Mouse (Mus musculus): Measurements from ENCODE around the gene Dmbx1. TPM values are rescaled to one million over a fixed set of nuclear protein-coding genes. Genes with fewer than 3 reads are reported as not detected.

Dmbx1 gene
- polyA plus RNA-seq (2015; fragmentation: Nextera tagmentation; extraction: Ambion mirVana): 0.05 TPM in 1 of 2 replicates, not detected in the other

GRCm38 (mm10) chr4:115939295-115940102 lies at the start of gene Dmbx1:
Gene Dmbx1 (minus strand): TSS chr4:115939926.

GRCm38 (mm10) chr4:115890553-115890952 lies 49.2 kb downstream of the Dmbx1 start, which contains the start of gene 6430628N08Rik:
Gene 6430628N08Rik (plus strand): TSS chr4:115890665.

GRCm38 (mm10) chr4:115884022-115884421 lies 55.7 kb downstream of the Dmbx1 start, which contains the start of gene Kncn:
Gene Kncn (plus strand): TSS chr4:115884400.

Other genes starting within 250 kb of the Dmbx1 start
- gene Efcab14, start 202.2 kb downstream of the Dmbx1 start, polyA plus RNA-seq (2015; fragmentation: Nextera tagmentation; extraction: Ambion mirVana): 26.2 and 44.1 TPM in 2 replicates
- 0.27 and 1.9 TPM in 2 replicates for gene Tex38, start 158.9 kb downstream of the Dmbx1 start, polyA plus RNA-seq (2015; fragmentation: Nextera tagmentation; extraction: Ambion mirVana)
- gene Atpaf1, start 155.1 kb downstream of the Dmbx1 start, polyA plus RNA-seq (2015; fragmentation: Nextera tagmentation; extraction: Ambion mirVana): 62.3 and 94.2 TPM in 2 replicates
- gene Mob3c, start 111.8 kb downstream of the Dmbx1 start, polyA plus RNA-seq (2015; fragmentation: Nextera tagmentation; extraction: Ambion mirVana): 8.8 and 16.6 TPM in 2 replicates
- gene Mknk1, start 100.7 kb downstream of the Dmbx1 start, polyA plus RNA-seq (2015; fragmentation: Nextera tagmentation; extraction: Ambion mirVana): 24.8 and 37.4 TPM in 2 replicates
- not detected in 2 replicates for gene Kncn, start 55.5 kb downstream of the Dmbx1 start, polyA plus RNA-seq (2015; fragmentation: Nextera tagmentation; extraction: Ambion mirVana)
- not detected in 2 replicates for gene 6430628N08Rik, start 49.3 kb downstream of the Dmbx1 start, polyA plus RNA-seq (2015; fragmentation: Nextera tagmentation; extraction: Ambion mirVana)
- gene Faah, start 78.0 kb upstream of the Dmbx1 start, polyA plus RNA-seq (2015; fragmentation: Nextera tagmentation; extraction: Ambion mirVana): 4.6 and 5.6 TPM in 2 replicates
- 11.8 and 22.1 TPM in 2 replicates for gene Nsun4, start 114.0 kb upstream of the Dmbx1 start, polyA plus RNA-seq (2015; fragmentation: Nextera tagmentation; extraction: Ambion mirVana)
- gene Uqcrh, start 135.1 kb upstream of the Dmbx1 start, polyA plus RNA-seq (2015; fragmentation: Nextera tagmentation; extraction: Ambion mirVana): 696 and 1,011 TPM in 2 replicates
- gene Lrrc41, start 135.3 kb upstream of the Dmbx1 start, polyA plus RNA-seq (2015; fragmentation: Nextera tagmentation; extraction: Ambion mirVana): 44.3 and 55.9 TPM in 2 replicates
- 4.6 and 9.3 TPM in 2 replicates for gene Rad54l, start 183.8 kb upstream of the Dmbx1 start, polyA plus RNA-seq (2015; fragmentation: Nextera tagmentation; extraction: Ambion mirVana)
- 36.6 and 41.9 TPM in 2 replicates for gene Pomgnt1, start 183.9 kb upstream of the Dmbx1 start, polyA plus RNA-seq (2015; fragmentation: Nextera tagmentation; extraction: Ambion mirVana)
- 0.43 and 0.98 TPM in 2 replicates for gene Lurap1, start 211.4 kb upstream of the Dmbx1 start, polyA plus RNA-seq (2015; fragmentation: Nextera tagmentation; extraction: Ambion mirVana)
- gene Tspan1, start 227.7 kb upstream of the Dmbx1 start, polyA plus RNA-seq (2015; fragmentation: Nextera tagmentation; extraction: Ambion mirVana): 0.40 and 0.54 TPM in 2 replicates
- gene 1700042G07Rik, start 233.4 kb upstream of the Dmbx1 start, polyA plus RNA-seq (2015; fragmentation: Nextera tagmentation; extraction: Ambion mirVana): not detected in 2 replicates
- gene Gm49337, start 233.5 kb upstream of the Dmbx1 start, polyA plus RNA-seq (2015; fragmentation: Nextera tagmentation; extraction: Ambion mirVana): 0.10 TPM in 1 of 2 replicates, not detected in the other